Mouse (Mus musculus) heart, adult 2 months (tissue): ENCODE measurements around the gene Nsun3.

ENCODE experiments used
- CTCF ChIP-seq: fragments of 200-600 bp; IDR thresholded peaks from 2 replicates; pipeline ENCODE4 v1.8.1; 2022; ENCODE audit warnings: antibody characterized with exemption, mild to moderate bottlenecking, moderate library complexity
- EP300 ChIP-seq: fragments of 200-500 bp; IDR thresholded peaks from 2 replicates; pipeline ENCODE4 v1.6.1; 2011; ENCODE audit warnings: low read depth, low read length, control low read depth; ENCODE audit not compliant: insufficient read depth
- POLR2A ChIP-seq: fragments of 200-500 bp; IDR thresholded peaks from 2 replicates; pipeline ENCODE4 v1.6.1; 2011; ENCODE audit warnings: mild to moderate bottlenecking, low read depth, low read length, control low read depth; ENCODE audit not compliant: insufficient read depth

GRCm38 (mm10) chr16:62810855-62811254, 24.2 kb upstream of the Nsun3 start:
- TF ChIP-seq POLR2A = no peak
- TF ChIP-seq CTCF = no peak
- no peak for TF ChIP-seq EP300
